Mouse (Mus musculus): Measurements from ENCODE around the gene Igfbp1.

Gene Igfbp1

DNA sequence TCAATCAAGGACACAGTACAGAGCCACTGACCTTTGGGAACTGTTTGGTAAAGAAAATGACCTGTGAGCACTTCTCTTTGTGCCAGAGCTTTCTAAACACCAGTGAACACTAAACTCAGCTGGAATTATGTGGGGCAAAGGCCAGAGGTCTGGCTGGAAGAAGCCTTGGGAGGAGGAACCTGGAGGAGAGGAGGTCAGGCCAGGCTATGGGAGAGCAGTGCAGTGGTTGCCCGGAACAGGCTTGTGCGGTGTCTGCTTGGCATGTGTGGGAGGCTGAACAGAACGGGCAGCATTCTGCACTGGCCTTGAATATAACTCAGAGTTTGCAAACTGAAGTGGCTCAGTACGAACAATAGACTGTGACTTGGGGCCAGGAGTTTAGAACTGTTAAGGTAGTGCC lies 32.4 kb downstream of the Igfbp1 start:
- DNase-seq (ENCODE audit: low spot score in 2 of 2): no peak

DNA sequence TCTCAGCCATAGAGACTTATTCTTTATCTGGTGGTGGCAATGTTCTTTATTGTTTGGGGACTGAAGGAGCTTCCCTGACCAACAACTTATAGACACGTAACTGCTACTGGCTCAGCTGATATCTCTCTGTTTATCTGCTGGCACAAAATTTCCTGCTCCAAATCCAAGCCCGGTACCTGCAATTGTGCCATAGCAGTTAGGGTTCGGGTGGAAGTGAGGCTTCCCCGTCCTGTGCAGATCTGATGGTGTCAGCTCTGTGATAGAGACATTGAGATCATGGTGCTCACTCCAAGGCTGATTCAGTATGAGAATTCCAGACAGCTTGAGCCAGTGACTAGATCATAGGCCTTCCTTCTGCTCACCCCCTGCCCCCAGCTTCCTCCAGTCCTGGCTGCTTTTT lies 34.4 kb downstream of the Igfbp1 start:
- no peak for DNase-seq (ENCODE audit: low spot score in 2 of 2)

DNA sequence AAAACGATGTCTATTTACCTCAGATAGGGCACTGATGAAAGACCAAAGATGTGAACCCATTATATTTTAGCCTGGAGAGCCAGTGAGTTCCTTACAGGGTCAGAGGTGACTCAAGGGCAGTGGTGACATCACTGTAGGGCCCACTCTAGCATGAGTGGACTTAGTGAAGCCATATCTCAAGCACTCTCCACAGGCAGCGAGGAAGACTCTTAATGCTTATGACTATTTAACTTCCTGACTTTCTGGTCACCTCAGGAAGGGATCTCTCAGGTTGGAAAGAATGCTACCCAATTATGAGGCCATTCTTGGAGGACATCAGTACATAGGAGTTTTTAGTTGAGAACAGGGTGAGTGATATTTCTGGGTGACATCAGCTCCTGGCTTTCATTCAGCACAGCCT lies 35.8 kb downstream of the Igfbp1 start:
- DNase-seq (ENCODE audit: low spot score in 2 of 2): no peak

DNA sequence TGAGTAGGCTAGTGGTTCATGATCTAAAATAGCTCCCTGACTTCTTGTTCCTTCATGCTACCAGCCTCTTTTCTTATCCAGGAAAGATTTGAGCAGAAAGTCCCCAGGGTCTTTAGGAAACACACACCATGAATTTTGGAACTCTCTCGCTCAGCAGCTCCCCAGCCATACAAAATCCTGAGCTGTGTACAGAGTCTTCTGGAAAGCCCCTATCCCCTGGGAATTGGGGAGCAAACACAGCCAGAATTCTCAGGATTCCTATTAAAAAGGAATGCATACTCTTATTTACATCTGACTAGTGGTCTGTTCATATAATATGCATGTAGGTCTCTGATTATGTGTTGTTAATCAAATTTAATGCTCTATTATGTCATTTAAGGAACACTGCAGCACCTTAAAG lies 36.9 kb downstream of the Igfbp1 start:
- no peak for DNase-seq (ENCODE audit: low spot score in 2 of 2)

DNA sequence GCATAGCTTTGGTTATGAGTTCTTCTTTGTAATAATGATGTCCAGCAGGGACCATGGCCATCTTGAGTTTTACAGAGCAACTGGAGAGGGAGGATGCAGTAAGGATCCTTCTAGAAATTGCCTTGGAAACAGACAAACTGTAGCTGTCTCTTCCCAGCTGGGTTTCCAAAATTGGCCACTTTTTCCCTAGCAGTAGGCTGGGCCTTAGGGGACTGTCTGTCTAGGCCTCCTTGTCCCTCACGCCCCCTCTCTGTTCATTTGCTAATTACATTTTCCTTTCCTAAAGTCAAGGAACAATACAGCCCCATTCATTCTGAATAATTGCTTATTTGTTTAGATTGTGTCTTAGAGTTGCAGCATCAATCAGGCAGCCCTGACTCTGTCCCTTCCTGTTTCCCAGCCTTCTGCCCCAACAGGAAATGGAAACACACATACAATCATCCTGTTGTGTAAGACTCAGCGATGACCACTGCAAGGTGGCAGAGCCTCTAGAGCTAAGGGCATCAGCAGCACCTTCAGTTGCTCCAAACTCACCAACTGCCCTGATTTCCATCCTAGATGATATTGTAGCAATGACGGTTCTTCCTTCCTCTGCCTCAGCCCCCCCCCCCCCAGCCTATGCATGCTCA lies 37.5 kb downstream of the Igfbp1 start:
- DNase-seq (ENCODE audit: low spot score in 2 of 2): no peak

DNA sequence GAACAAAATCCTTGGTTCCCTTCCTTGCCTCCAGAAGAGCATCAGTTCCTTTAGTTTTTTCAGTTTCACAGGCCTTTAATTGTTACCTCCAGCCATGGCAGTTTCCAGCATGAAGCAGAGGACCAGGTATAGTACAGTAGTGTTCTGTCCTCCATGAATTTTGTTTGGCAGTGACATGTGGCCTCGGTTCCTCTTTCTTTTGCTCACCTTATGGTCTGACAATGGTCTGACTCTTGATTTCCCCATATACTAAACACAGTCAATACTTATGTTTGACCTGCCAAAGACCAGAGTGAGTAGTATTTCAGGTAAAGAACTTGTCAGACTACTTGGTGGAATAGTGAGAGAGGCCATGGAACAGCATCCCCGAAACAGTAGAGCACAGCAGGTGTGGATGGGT lies 39.2 kb downstream of the Igfbp1 start:
- no peak for DNase-seq (ENCODE audit: low spot score in 2 of 2)

DNA sequence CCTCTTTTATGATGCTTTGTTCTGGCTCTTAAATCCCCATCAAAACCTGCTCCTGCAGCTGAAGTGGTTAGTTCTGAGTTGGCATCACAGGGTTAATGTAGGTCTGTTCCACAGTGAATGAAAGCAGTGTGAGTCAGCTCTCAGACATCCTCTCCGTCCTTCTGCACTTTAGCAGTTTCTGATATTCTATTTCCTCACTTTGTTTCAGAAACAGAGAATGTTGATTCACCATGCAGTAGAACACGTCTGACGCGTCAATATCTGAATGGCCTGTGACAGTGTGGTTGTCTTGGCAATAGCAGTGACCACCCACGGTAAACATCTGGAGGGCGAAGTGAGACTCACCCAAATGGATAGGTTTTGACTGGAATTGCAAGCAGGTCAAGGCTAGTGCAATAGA lies 40.1 kb downstream of the Igfbp1 start:
- no peak for DNase-seq (ENCODE audit: low spot score in 2 of 2)

DNA sequence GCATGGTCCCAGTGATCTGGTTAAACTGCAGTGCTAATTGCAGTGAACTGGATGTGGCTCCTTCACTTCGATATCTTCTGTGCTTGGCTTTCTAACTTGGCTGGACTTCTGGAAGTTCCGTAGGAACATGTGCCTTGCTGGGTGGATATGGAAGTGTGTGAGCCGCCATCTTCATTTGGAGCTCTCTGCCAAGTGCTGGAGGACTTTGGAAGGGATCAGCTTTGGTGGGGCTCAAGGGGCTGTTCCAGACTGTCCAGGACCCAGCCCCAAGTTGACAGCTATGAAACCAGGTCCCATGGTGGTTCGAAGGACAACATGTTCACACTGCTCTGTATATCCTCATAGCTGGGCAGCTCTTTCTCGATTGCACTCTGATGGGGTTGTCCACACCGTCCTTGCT lies 41.0 kb downstream of the Igfbp1 start:
- no peak for DNase-seq (ENCODE audit: low spot score in 2 of 2)

DNA sequence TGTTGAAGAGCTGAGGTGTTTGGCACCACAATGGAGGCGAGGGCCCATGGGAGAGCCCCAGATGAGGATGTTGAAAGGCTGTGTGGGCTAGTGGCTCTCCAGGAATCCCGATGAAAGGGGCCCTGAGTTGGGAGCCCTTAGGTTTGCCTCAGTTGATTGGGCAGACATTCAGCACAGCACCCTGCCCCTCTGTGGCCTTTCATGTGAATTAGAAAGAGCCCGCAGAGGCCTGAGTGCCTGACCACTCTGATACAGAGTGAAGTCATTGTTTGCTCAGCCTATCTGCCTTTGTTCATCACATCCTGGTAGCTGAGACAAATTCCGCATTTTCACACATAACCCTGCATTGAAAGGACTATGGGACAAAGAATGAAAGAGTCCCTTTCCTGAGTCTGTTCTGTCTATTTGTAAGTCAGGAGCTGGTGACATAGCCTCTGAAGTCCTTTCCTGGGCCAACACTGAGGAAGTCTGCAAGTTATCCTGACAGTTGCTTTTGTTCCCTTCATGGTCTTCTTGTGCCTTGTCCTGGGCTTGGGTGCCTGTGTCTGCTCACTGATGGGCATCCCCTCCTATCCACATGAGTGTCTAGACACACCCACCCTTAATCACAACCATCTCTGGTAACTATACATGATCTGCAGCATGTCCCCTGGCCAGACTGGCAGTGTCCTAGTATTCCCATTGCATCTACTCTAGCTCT lies 41.6 kb downstream of the Igfbp1 start:
- no peak for DNase-seq (ENCODE audit: low spot score in 2 of 2)

DNA sequence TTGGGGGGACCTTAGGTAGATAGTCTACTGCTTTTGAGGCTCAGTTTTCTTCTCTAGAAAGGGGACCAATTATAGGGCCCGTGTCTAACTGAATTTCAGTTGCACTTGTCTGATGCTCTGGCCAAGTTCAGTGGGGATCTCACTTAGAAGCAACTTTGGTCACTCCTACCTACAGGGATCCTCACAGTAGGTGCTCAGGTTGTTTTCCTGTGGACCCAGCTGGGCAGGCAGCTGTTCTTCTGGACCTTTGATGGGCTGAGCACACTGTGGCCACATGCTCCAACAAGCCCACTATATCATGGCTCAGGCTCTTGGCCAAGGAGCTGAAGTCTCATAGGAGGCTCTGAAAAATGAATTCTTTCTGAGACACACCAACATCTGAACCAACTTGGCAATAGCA lies 47.2 kb downstream of the Igfbp1 start:
- DNase-seq (ENCODE audit: low spot score in 2 of 2): no peak

DNA sequence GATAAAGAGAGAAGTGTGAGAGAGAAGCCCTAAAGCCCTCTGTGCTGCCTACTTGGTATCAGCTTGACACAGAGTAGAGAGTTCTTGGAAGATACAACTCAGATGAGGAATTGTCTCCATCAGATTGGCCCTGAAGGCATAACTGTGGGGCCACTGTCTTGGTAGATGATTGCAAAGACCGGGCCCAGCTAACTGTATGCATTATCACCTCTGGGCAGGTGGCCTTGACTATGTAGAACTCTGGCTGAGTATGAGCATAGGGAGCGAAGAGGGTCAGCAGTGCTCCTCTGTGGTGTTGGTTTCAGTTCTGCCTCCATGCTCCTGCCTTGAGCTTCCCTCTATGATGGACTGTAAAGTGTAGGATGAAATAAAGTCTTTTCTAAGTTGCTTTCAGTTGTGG lies 52.8 kb downstream of the Igfbp1 start:
- no peak for DNase-seq (ENCODE audit: low spot score in 2 of 2)

DNA sequence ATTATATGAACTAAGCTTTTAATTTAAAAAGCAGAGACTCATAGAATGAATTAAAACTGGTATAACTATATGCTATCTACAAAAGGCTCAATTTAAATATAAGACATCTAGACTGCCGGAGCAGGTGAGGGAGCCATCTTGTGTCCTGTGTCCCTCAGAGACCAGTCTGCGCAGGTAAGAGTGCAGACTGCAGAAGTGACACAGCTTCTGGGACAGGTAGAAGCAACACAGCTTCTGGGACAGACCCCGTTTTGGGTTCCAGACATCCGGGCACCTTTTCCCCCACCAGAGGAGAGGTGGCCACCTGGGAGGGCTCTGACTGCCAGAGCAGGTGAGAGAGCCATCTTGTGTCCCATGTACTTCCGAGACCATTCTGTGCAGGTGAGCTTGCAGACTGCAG lies 53.3 kb downstream of the Igfbp1 start:
- no peak for DNase-seq (ENCODE audit: low spot score in 2 of 2)

All from frontal cortex, postnatal 25 days (tissue).